Mouse (Mus musculus) retina, postnatal 1 day (tissue): Measurements from ENCODE around the gene Tmem30b.
A peak's percentile ranks its signal among the peaks of the same experiment; 100 is the strongest.

ENCODE experiments used
- DNase-seq: peaks from one replicate; pipeline ENCODE4 v3.0.0-alpha.2; 2012

Gene Tmem30b

GRCm38 (mm10) chr12:73513958-73514357 lies 32.2 kb downstream of the Tmem30b start:
- DNase-seq = no peak

- peak; percentile 3 for DNase-seq
Measured at GRCm38 (mm10) chr12:73511467-73512047, 34.6 kb downstream of the Tmem30b start.

DNA sequence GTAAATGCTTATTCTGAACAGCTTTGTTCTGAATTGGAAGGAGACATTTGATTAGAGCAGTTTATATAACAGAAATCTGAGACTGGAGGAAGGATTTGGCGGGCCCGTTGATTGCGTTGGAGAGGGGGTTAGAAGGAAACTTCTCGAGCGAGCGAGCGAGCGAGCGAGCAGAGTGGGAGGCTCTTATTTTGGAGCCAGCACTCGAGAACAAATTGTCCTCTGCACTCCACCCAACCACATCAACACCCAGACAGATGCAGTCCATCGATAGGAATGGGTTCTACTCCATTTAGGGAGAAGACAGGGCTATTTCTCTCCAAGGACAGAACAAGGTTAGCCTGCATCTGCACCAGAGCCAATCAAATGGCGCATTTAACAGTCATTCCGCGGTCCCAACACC lies 39.1 kb downstream of the Tmem30b start:
- DNase-seq = no peak

- DNase-seq = no peak
Measured at GRCm38 (mm10) chr12:73506648-73507047, 39.5 kb downstream of the Tmem30b start.

- no peak for DNase-seq
Measured at GRCm38 (mm10) chr12:73500689-73501326, 45.4 kb downstream of the Tmem30b start.

- DNase-seq = no peak
Measured at GRCm38 (mm10) chr12:73495172-73495571, 51.0 kb downstream of the Tmem30b start.

- DNase-seq = no peak
Measured at GRCm38 (mm10) chr12:73493929-73494530, 52.2 kb downstream of the Tmem30b start.
